Mouse (Mus musculus) brain, embryonic 18.5 days (tissue): ENCODE data around the gene Nrxn1.
"Not testable (repeated sequence)": the region's sequence is repeated elsewhere in the genome, so short reads cannot be mapped to it uniquely, and the experiment has no call there.

ENCODE experiments used
- DNase-seq: peaks from one replicate; pipeline ENCODE4 v3.0.0-alpha.2; 2012; ENCODE audit warnings: low read depth, low spot score

Nrxn1 gene

GRCm38 (mm10) chr17:90583826-90584534 is 508.9 kb downstream of the Nrxn1 start:
- no peak for DNase-seq

- DNase-seq = no peak
Measured at GRCm38 (mm10) chr17:90583196-90583595, 509.7 kb downstream of the Nrxn1 start.

- DNase-seq = no peak
Measured at GRCm38 (mm10) chr17:90569877-90570276, 523.0 kb downstream of the Nrxn1 start.

GRCm38 (mm10) chr17:90565186-90565585 is 527.7 kb downstream of the Nrxn1 start:
- no peak for DNase-seq

- no peak for DNase-seq
Measured at GRCm38 (mm10) chr17:90556376-90556775, 536.5 kb downstream of the Nrxn1 start.

GRCm38 (mm10) chr17:90550415-90550814 is 542.5 kb downstream of the Nrxn1 start:
- DNase-seq = peak; percentile 28

- no peak for DNase-seq
Measured at GRCm38 (mm10) chr17:90546806-90547205, 546.1 kb downstream of the Nrxn1 start.

GRCm38 (mm10) chr17:90544639-90545259 is 548.1 kb downstream of the Nrxn1 start:
- no peak for DNase-seq

- no peak for DNase-seq
Measured at GRCm38 (mm10) chr17:90543986-90544638, 548.8 kb downstream of the Nrxn1 start.

GRCm38 (mm10) chr17:90531443-90531842 is 561.4 kb downstream of the Nrxn1 start:
- DNase-seq = peak; percentile 37

- DNase-seq = no peak
Measured at GRCm38 (mm10) chr17:90506026-90506425, 586.8 kb downstream of the Nrxn1 start.

GRCm38 (mm10) chr17:90503999-90504398 is 588.9 kb downstream of the Nrxn1 start:
- not testable (repeated sequence) for DNase-seq

GRCm38 (mm10) chr17:90501023-90501675 is 591.7 kb downstream of the Nrxn1 start:
- DNase-seq = peak; percentile 47

- DNase-seq = no peak
Measured at GRCm38 (mm10) chr17:90479531-90480250, 613.2 kb downstream of the Nrxn1 start.

- DNase-seq = no peak
Measured at GRCm38 (mm10) chr17:90456748-90457147, 636.1 kb downstream of the Nrxn1 start.

- no peak for DNase-seq
Measured at GRCm38 (mm10) chr17:90455904-90456303, 637.0 kb downstream of the Nrxn1 start.

GRCm38 (mm10) chr17:90455409-90455775 is 637.5 kb downstream of the Nrxn1 start:
- no peak for DNase-seq

- no peak for DNase-seq
Measured at GRCm38 (mm10) chr17:90454738-90455408, 638.0 kb downstream of the Nrxn1 start.

GRCm38 (mm10) chr17:90454356-90454737 is 638.5 kb downstream of the Nrxn1 start:
- DNase-seq = no peak

GRCm38 (mm10) chr17:90453280-90453679 is 639.6 kb downstream of the Nrxn1 start:
- DNase-seq = no peak

GRCm38 (mm10) chr17:90452770-90453169 is 640.1 kb downstream of the Nrxn1 start:
- DNase-seq = no peak
